Mouse (Mus musculus) gastrocnemius, adult 18-20 months (tissue): ENCODE data around the gene Creb3. TPM values are rescaled to one million over a fixed set of nuclear protein-coding genes. Genes with fewer than 3 reads are reported as not detected.
"Not testable (repeated sequence)": the region's sequence is repeated elsewhere in the genome, so short reads cannot be mapped to it uniquely, and the experiment has no call there.

Experiments
- DNase-seq: peaks from one replicate; pipeline ENCODE4 v3.0.0; 2021; ENCODE audit warnings: low spot score
- total RNA-seq, 2 experiments: library from RNA; stranded (reverse); gene quantifications; 2 replicates each; pipeline ENCODE4 v1.2.3; 2021

The Creb3 gene
- total RNA-seq, 2 experiments from 2014 or later = 29.9 to 41.5 TPM

DNA sequence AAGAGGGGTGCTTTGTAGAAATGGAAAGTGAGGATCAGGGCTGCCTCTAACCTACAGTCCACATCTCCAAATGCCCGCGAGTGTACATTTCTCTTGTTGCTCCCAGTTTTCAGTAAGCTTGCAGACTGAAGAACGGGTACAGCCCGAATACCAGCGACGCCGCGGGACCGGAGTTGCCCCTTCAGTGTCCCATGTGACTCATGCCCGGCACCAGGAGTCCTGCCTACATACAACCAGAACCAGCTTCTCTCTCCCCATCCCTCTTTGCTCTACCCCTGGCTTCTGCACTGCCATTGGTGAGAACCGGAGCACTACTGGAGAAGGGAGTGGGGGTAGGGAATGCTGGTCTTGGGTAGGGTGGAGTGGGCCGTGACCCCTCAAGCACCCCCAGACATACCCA, 19.2 kb downstream of the Creb3 start:
- DNase-seq = no peak

DNA sequence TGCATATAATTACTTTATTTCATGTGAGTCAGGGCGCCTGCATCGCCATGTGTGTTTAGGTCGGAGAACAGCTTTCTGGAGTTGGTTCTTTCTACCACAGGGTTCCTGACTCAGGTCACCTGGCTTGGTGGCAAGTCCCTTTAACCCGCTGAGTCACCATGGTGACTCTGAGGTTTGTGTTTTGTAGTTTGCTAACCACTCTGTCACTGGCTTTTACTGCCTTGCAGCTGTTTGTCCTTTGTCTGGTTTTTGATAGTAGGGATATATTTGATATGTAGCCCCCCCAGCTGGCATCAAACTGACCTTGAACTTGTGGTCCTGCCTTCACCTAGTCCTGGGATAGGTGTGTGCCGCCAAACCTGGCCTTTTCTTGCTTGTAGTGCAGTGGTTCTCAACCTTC, 20.1 kb downstream of the Creb3 start:
- no peak for DNase-seq

DNA sequence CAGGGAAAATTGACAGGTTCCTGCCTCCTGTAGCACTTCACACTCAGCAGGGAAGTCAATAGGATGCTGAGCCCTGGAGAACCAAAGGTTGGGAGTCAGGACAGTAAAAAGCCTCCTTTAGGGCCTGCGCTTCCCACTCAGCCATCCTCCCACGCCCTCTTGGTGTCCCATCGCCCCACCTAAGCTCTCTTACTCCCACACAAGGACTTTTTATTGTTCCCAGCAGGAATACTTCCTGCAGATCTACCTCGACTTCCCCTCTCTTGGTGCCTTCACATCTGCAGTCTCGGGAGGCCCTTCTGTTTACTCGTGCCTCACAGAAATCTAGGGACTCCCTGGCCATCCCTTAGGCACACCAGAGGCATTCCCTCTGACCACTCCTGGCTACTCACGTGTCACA, 21.3 kb downstream of the Creb3 start:
- no peak for DNase-seq

DNA sequence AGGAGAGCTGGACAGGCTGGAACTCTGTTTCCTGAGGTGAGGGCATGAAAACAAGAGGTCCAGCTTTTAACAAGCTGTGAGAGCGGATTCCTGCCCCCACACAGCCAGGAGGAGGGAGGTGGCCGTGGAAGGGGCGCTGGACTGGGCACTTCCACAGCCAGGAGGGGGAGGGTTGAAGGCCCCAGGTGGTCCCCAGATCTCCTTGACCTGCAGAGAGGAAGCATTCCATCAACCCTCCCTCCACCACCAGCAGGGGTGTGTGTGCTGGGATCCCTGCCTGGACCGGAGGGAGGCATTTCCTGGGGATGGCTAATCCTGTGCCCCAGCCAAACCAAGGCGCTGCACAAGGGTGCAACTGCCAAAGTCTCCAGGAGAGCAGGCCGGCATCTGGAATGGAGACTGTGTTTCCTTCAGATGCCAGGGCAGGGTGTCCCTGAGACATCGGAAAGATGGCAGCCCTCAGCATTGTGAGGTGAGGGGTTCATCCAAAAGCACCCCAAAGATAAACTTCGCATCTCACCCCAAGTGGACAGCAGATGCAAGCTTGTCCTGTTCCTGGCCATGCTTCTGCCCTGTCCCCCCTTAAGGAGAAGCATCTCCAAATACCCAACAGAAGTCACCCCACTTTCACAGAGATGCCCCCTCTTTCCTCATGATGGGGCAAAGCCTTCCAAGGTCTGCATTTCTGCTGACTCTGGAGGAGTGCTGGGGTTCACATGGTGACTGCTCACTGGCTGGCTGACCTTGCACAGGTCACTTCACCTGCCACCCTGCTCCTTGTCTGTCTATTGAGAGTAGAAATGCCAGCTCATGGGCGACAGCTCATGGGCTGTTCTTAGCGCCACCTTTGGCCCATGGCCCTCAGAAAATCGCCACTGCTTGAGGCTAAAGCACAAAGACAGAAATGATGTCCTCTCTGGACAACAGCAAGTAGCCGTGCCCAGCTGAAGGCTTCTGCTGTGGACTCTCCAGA, 22.6 kb downstream of the Creb3 start, which contains the start of gene Msmp:
Msmp (minus strand) TSS at position 51 of the 973 bp plus-strand sequence.
- no peak for DNase-seq

DNA sequence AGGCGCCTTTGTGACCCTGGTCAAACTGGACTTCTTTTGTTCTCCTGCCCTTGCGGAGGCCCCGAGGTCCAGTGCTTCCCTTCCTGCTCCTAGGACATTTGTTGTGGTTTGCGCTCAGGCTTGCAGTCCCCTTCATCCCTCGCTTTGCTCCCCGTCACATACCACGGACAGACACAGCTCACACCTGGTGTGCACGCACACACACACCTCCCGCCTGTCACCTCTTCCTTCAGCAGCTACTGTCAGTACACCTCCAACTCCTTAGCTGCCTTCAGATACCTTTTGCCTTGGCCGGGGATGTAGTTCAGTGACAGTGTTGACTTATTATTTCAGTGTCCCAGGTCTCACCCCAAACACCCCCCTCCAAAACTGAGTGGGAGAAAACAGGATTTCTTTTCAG, 23.6 kb downstream of the Creb3 start:
- DNase-seq = no peak

DNA sequence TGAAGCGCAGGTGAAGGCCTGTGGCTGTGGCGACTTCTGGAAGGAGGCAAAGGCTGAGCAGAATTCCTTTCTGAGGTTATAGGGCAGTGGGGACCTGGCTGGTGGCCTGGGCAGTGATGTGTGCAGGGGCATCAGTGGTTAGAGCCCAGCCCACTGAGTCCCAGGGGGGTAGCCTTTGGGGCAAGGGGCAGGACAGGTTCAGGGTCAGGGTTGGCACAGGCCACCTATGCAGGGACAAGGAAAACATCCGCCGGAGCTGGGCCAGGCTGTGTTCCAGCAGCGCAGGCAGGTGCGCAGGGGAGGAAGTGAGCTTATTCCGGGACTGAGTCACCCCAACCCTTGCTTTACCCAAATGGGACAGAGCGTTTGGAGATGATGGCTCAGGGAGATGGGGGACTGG, 24.3 kb downstream of the Creb3 start:
- no peak for DNase-seq

DNA sequence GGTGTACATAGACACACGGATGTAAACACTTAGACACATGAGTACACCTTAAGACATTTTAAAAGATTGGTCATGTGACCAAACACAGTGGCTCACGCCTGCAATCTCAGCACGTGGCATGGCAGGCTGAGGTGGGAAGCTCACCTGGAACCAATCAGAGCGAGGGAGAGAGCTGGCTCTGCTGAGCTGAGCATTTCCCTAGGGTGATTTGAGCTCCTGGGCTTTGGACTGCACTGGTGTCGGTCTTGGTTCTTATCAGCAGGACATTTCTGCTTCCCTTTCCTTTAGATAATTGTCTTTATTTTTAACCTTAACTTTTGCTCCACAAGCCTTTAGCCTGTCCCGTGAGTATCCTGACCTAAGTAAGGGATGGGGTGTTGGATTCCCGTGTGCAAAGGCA, 25.5 kb downstream of the Creb3 start:
- DNase-seq = no peak

DNA sequence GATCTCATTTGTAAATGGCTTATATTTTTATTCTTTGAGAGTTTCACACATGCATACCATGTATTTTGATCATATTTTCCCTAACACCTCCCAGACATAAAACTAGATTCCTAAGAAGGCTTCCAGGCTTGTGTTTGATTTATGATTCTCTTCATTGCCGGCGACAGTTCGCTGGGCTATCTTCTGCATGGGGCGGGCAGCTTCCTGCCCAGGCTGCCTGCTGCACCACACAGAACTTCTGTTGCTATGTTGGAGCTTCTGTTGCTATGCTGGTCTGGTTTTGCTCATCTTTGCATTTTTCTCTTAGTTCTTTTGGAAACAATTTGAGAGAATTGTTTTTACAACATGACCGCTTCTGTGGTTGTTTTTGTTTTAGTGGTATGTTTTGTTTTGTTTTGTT, 29.4 kb downstream of the Creb3 start:
- DNase-seq = no peak

DNA sequence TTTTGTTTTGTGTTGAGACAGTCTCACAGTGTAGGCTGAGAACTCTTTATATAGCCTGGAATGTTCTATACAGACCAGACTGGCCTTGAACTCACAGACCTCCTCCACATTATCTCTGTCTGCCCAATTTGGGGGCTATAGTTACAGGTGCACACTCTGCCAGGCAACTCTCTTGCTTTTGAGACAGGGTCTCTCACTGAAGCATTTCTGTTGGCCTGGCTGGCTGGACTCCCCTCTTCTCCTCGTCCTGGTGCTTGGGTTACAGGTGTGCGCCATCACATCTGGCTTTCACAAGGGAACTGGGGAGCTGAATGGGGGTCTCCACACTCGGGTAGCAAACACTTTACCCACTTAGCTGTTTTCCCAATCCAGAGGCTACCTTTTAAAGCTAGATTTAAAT, 29.8 kb downstream of the Creb3 start:
- DNase-seq = no peak

DNA sequence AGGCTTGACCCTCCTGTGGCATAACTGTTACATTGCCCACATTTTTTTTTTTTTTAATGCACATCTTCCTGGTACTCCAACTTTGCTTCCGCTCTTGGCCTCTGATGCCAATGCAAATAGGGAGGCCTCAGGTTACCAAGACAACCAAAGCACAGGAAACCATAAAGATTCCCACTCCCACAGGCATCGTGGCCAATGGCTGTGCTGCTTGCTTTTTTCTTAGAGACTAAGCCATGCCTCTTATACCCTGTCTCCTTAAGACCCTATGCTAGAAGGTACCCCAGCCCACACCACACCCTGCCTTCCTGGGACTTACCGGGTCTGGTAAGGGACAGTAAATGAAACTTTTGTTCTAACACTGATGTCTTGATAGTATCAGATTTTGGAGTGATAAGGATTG, 31.3 kb downstream of the Creb3 start:
- DNase-seq = no peak

DNA sequence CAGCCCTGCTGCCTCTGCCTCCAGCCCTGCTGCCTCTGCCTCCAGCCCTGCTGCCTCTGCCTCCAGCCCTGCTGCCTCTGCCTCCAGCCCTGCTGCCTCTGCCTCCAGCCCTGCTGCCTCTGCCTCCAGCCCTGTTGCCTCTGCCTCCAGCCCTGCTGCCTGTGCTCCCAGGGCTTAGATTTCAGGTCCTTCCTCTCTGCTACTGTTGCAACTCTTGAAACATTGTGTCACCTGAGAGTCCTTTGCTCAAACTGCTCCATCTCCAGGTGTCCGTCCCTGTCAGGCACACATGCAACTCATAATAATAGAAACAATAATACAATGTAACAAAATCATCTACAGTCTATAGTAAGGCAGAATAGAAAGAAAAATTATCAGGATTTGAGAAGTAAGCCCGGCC, 34.5 kb downstream of the Creb3 start:
- not testable (repeated sequence) for DNase-seq

DNA sequence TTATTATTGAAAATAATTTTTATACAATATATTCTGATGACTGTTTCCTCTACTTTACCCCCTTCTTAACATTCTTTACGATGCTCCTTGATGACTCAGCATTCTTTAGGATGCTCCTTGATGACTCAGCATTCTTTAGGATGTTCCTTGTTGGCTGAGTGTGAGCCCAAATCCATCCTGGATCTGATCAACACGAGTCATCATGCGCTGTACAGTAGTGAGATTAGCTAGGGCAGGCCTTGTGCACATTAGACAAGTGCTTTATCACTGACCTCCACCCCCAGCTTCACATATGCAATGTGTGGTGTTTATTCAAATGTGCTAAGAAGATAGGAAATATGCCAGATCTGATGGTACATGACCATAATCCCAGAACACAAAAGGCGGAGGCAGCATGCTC, 36.1 kb downstream of the Creb3 start:
- DNase-seq = no peak

DNA sequence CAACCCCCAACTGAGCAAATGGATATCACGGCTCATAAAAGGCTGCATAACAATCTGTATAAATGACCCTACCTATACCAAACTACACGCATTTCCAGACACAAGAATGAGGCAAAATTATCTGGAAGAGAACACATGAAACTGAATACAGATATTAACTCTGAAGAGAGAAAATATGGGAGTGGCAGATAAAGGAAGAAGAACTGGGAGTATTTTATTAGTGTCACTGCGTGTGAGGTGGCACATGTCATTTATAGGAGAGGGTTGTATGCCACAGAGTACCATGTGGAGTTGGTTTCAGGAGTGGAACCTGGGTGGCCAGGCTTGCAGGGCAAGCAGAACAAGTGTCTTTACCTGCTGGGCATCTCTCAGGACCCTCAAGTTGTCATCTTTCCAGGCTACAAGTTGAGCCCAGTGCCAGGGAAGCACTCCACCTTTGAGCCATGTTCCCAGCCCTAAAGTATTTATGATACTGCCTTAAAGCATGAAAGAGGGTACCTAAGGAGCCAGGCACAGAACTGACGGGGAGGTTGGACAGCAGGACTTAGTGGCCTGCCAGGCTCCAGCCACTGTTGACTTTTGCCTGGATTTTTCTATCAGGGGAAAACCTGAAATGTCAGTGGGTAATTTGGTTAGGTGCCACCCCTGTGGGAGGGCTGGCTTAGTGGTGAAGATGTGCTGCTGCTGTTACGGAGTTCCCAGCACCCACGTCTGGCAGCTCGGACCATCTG, 36.7 kb downstream of the Creb3 start:
- DNase-seq = no peak

DNA sequence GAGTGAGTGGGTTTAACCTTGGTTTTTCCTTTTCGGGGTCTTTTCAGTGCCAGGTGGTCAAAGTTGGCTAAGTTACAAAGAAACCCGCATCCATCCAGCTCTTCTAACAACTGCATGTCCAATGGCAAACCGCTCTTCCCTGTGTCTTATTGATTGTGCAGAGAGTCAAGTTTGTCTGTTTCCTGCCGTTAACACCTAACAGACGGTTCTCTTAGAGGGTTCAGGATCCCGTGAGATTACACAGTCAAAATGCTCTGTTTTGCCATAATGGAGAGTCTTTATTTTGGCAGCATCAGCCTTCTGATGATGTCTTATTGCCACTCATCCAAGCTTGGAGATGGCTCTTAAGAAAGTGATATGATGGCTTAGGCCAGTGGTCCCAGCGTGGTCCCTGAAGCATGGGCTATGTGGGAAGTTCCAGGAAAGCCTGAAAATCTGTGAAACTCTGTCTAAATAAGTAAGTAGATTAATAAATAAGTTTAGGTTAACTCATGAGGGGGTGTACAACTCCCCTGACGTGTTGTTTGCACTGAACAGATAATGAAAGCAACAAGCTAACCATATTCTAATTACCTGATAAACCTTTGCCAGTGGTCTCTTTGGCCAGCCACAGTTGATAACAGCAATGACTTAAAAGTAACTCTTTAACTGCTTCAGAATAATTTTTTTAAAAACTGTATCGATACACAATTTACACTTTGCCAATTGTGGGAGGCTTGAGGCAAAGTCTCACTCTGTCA, 38.2 kb downstream of the Creb3 start:
- no peak for DNase-seq

DNA sequence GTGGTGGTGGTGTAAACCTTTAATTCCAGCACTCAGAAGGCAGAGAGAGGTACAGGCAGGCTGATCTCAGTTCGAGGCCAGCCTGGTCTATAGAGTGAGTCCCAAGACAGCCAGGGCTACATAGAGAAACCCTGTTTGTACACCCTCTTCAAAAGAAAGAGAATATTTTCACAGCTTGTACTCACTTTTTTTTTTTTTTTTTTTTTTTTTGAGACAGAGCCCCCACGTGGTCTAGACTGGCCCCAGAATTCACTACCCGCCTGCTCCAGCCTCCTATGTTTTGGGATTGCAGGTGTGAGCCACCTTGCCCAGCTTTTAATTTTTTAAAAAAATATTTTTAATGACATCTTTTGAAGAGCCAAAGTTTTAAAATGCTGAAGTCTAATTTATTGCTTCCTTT, 42.0 kb downstream of the Creb3 start:
- DNase-seq = no peak

DNA sequence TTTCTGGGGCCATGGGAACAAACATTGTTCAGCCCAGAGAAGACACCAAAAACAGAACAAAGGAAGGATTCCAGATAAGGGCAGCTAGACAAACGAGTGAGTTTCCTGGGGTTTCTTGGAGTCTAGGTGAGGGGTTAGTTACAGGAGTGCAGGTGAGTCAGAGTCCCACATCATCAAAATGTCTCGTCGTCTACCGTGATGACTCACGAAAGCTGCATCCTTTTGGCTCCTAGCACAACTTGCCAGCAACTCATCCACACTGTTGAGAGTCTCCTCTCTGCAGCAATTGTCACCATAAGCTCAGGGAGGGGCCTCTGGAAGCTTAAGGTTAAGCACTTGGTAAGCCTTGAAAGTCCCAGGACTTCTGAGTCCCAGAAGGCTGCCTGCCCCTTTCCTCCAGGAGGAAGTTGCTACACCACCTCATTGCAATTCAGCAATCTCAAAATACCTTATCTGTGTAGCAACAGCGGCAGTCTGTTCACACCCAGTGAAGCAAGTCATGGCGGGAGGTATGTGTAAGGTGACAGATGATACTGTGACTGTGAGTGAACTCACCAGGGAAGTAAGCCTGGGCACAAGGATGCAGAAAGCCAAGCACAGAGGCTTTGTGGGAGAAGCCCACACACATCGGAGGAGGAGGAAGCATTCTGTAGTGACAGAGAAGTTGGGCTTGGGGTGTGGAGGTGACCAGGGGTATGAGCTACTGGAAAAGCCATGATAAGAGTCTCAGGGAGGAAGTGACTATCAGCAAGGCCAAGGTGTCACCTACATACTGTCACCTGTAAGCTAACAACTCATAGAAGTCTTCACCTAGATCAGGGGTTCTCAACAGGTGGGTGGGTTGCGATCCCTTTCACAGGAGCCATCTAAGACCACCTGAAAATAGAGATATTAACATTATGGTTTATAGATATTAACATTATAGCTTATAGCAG, 42.9 kb downstream of the Creb3 start:
- no peak for DNase-seq

DNA sequence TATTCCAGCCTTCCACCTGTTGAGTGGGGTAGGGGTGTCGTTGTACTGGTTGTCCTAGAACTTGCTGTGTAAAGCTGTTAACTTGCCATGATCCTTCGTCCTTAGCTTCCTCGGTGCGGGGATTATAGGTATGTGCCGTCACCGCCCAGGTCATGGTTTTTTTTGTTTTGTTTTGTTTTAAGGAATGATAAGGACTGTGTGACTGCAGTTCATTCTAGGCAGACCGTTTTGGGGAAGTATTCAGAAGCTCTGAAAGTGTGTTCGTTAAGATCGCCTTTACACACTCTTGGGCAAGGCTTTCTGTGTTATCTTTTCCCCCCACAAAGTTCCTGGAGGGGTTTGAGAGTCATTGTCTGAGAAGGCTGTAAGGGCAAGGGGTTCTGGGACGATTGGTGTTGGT, 50.4 kb downstream of the Creb3 start:
- DNase-seq = no peak

DNA sequence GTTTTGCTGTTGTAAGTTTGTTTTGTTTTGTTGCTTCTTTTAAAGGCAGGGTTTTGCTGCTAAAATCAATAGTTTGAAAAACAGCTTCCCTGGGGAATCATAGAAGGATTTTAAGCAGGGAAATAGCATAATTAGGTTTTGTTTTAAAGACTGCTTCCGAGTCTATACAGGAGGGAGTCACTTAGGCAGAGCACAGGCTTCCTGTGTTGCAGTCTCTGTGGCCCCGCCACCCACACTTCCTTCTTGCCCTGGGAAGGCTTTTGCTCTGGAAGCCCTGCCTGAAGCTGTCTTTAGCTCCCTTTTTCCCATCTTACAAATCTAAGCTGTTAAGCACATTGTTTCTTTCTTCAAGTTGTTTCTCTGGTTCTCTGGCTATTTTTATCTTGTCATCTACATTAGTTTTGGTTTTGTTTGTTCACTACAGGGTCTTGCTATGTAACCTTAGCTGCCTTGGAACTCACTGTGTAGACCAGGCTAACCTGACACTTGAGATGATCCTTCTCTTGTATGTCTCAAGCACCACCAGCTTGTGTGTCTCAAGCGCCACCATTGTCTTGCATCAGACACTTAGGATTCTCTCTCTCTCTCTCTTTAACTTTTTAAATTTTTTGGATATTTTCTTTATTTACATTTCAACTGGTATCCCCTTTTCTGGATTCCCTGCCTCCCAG, 51.1 kb downstream of the Creb3 start:
- DNase-seq = no peak
